Mouse (Mus musculus) CH12.LX (cell line): ENCODE measurements around the gene Gm38392.

Experiments
- BHLHE40 ChIP-seq: IDR thresholded peaks from 2 replicates; pipeline ENCODE4 v1.6.1; 2011; ENCODE audit warnings: mild to moderate bottlenecking, low read depth, low read length, improper control_type of control experiment
- CTCF ChIP-seq, 2 experiments: IDR thresholded peaks in 1 of 2; conservative IDR thresholded peaks in 1 of 2; 2 replicates each; pipeline ENCODE4 v1.5.1; 2011 to 2012; ENCODE audit warnings: low read depth in 2 of 2, low read length in 2 of 2, improper control_type of control experiment in 1 of 2, inconsistent platforms in 1 of 2, mild to moderate bottlenecking in 1 of 2, moderate library complexity in 1 of 2
- EP300 ChIP-seq: IDR thresholded peaks from 2 replicates; pipeline ENCODE4 v1.6.1; 2011; ENCODE audit warnings: low read length, improper control_type of control experiment
- ETS1 ChIP-seq: conservative IDR thresholded peaks from 2 replicates; pipeline ENCODE4 v1.6.1; 2012; ENCODE audit warnings: low read depth, mild to moderate bottlenecking, inconsistent platforms, low read length, improper control_type of control experiment, moderate library complexity
- HCFC1 ChIP-seq: IDR thresholded peaks from 2 replicates; pipeline ENCODE4 v1.6.1; 2012; ENCODE audit warnings: low read depth, mild to moderate bottlenecking, inconsistent platforms, low read length, improper control_type of control experiment
- KAT2A ChIP-seq: IDR thresholded peaks from 2 replicates; pipeline ENCODE4 v1.6.1; 2012; ENCODE audit warnings: low read length, improper control_type of control experiment, inconsistent platforms; ENCODE audit not compliant: insufficient replicate concordance
- MAX ChIP-seq: IDR thresholded peaks from 2 replicates; pipeline ENCODE4 v1.6.1; 2011; ENCODE audit warnings: low read length, improper control_type of control experiment
- MYC ChIP-seq: IDR thresholded peaks from 2 replicates; pipeline ENCODE4 v1.6.1; 2011; ENCODE audit warnings: low read depth, mild to moderate bottlenecking, improper control_type of control experiment, low read length
- PAX5 ChIP-seq: IDR thresholded peaks from 2 replicates; pipeline ENCODE4 v1.6.1; 2012; ENCODE audit warnings: low read length, inconsistent platforms, mixed read lengths
- POLR2A ChIP-seq: IDR thresholded peaks from 2 replicates; pipeline ENCODE4 v1.6.1; 2011; ENCODE audit warnings: low read depth, mild to moderate bottlenecking, improper control_type of control experiment, low read length
- RAD21 ChIP-seq: IDR thresholded peaks from 2 replicates; pipeline ENCODE4 v1.6.1; 2011; ENCODE audit warnings: low read depth, mild to moderate bottlenecking, low read length, improper control_type of control experiment, moderate library complexity
- SMC3 ChIP-seq: IDR thresholded peaks from 2 replicates; pipeline ENCODE4 v1.6.1; 2011; ENCODE audit warnings: low read depth, low read length, improper control_type of control experiment
- ZMIZ1 ChIP-seq: IDR thresholded peaks from 2 replicates; pipeline ENCODE4 v1.6.1; 2012; ENCODE audit warnings: low read depth, mild to moderate bottlenecking, inconsistent platforms, low read length, improper control_type of control experiment
- ZNF384 ChIP-seq: IDR thresholded peaks from 2 replicates; pipeline ENCODE4 v1.6.1; 2012; ENCODE audit warnings: low read depth, low read length, improper control_type of control experiment, inconsistent platforms

DNA sequence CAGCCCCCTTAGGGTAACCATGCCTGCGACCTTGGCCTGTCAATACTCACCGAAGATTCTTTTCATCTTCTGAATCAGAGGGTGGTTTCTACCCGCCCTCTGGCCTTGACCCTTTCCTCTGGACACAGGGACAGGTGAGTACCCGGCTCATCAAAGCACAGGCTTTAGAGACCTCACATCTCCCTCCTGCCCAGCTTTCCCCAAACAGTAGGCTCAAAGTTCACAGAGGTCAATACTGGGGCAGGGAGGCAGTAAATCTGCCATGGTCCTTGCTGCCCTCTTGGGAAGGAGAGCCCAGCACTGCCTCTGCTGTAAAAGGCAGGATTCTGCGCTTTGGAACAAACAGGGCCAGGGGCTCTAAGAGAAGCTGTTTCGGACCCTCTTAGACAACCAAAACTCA is 34.3 kb downstream of the Gm38392 start:
- no peak for TF ChIP-seq RAD21
- TF ChIP-seq CTCF (conservative IDR thresholded peaks at IDR 0.05 in 1 of 2, IDR thresholded peaks at IDR 0.05 in 1 of 2; ENCODE audit: low read depth in 2 of 2, low read length in 2 of 2), result no peak
- no peak for TF ChIP-seq POLR2A
- no peak for TF ChIP-seq MAX
- no peak for TF ChIP-seq SMC3
- no peak for TF ChIP-seq ZMIZ1
- TF ChIP-seq ZNF384, result no peak
- no peak for TF ChIP-seq MYC
- no peak for TF ChIP-seq EP300
- no peak for TF ChIP-seq KAT2A
- TF ChIP-seq BHLHE40, result no peak
- no peak for TF ChIP-seq HCFC1
- TF ChIP-seq PAX5, result no peak
- TF ChIP-seq ETS1, result no peak
